Mouse (Mus musculus): ENCODE results near the gene Dnttip1.

GRCm38 (mm10) chr2:164795868-164796267 is 50.1 kb downstream of the Dnttip1 start:
- no peak for TF ChIP-seq GATA1 (IDR thresholded peaks at IDR 0.05; ENCODE audit: low read length)
- TF ChIP-seq TAL1 (IDR thresholded peaks at IDR 0.05; ENCODE audit: low read length), result no peak

All from erythroblast, embryonic 14.5 days (primary cell).